Mouse (Mus musculus) embryonic facial prominence, embryonic 12.5 days (tissue): Measurements from ENCODE around the gene Zbtb16. TPM values are rescaled to one million over a fixed set of nuclear protein-coding genes. Genes with fewer than 3 reads are reported as not detected.

Experiments used
- ATAC-seq: fragments of 200-750 bp; cut with Nextera tagmentation; 2 replicates; pipeline ENCODE4 v1.8.0; 2017; ENCODE audit not compliant: insufficient number of reproducible peaks, insufficient read depth, low FRiP score, low TSS enrichment
- H3K27ac ChIP-seq: fragments of 300-500 bp; sonication (generic); 2 replicates; pipeline ENCODE4 v1.5.1; 2016; ENCODE audit warnings: mild to moderate bottlenecking
- H3K27me3 ChIP-seq: fragments of 300-500 bp; sonication (generic); 2 replicates; pipeline ENCODE4 v1.6.1; 2016; ENCODE audit warnings: mild to moderate bottlenecking, moderate library complexity
- H3K36me3 ChIP-seq: fragments of 300-500 bp; sonication (generic); 2 replicates; pipeline ENCODE4 v1.6.1; 2016; ENCODE audit warnings: mild to moderate bottlenecking
- H3K4me1 ChIP-seq: fragments of 300-500 bp; sonication (generic); 2 replicates; pipeline ENCODE4 v1.6.1; 2016
- H3K4me2 ChIP-seq: fragments of 300-500 bp; sonication (generic); replicated peaks from 2 replicates; pipeline ENCODE4 v1.6.1; 2016; ENCODE audit warnings: mild to moderate bottlenecking, moderate library complexity
- H3K4me3 ChIP-seq: fragments of 300-500 bp; sonication (generic); 2 replicates; pipeline ENCODE4 v1.5.1; 2016; ENCODE audit warnings: mild to moderate bottlenecking
- H3K9ac ChIP-seq: fragments of 300-500 bp; sonication (generic); 2 replicates; pipeline ENCODE4 v1.6.1; 2016; ENCODE audit warnings: mild to moderate bottlenecking, moderate library complexity
- H3K9me3 ChIP-seq: fragments of 300-500 bp; sonication (generic); 2 replicates; pipeline ENCODE4 v1.6.1; 2016; ENCODE audit warnings: mild to moderate bottlenecking, moderate library complexity
- WGBS: fragments of 180-500 bp; shearing (Covaris S2); methylation state at CpG from one replicate; pipeline ENCODE4 v1.1.7; 2016; 5-methylcytosine and 5-hydroxymethylcytosine counted together
- polyA plus RNA-seq: library from polyadenylated mRNA; unstranded; fragments of >200 nt; fragmentation: Nextera tagmentation; extraction: Ambion mirVana; gene quantifications from 2 replicates; pipeline ENCODE4 v1.2.1, GENCODE M21; 2016

Gene Zbtb16
- polyA plus RNA-seq, 1 experiment from 2014 or later: 4.1 TPM

DNA sequence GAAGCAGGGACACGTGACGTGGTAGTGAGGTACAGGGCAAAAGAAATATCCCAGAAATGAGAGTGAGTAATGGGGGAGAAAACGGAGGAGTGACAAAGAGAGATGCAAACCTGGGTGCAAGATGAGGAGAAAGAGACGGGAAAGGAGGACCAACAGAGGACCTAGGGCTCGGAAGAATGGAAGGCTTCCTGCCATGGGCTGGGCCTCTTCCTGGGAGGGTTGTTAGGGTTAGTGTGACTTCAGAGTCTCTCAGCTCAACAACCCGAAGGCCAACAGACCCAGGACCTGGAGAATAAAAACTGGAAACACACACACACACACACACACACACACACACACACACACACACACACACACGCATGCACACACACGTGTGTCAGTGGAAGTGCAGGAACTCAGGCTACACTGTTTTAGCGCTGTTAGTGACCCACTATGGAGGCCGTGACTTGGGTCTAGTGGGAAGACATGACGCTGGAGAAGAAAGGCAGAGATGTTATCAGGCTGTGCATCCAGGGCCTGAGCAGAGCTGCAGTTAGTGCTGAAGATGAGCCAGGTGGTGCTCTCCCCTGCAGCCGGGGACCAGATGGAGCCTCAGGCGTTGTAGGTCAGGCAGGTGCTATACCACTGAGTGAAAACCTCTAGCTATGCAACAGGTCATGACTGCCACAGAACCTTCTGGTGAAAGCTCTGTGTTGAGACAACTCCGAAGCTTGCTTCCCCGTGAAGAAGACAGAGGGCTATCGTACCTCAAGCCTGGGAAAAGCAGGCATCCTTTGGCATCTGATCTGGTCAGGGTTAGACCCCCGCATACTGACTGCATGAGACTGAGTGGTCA lies 186.0 kb downstream of the Zbtb16 start:
- Histone ChIP-seq H3K27me3 (peaks cover 25% of the 10 kb centered on the region), H3K4me3 (peak overlapping the region; percentile 27; the same call in 1 of the 2 replicates), H3K4me2 (peak overlapping the region; percentile 51), H3K9me3 (no peaks in the 10 kb centered on the region), H3K36me3 (no peaks in the 10 kb centered on the region), H3K27ac (no peak overlapping the region), H3K4me1 (peaks cover 27% of the 10 kb centered on the region), H3K9ac (no peak overlapping the region)
- no peak for ATAC-seq
- WGBS: 28% methylated on average over 17 of the region's 17 CpGs

DNA sequence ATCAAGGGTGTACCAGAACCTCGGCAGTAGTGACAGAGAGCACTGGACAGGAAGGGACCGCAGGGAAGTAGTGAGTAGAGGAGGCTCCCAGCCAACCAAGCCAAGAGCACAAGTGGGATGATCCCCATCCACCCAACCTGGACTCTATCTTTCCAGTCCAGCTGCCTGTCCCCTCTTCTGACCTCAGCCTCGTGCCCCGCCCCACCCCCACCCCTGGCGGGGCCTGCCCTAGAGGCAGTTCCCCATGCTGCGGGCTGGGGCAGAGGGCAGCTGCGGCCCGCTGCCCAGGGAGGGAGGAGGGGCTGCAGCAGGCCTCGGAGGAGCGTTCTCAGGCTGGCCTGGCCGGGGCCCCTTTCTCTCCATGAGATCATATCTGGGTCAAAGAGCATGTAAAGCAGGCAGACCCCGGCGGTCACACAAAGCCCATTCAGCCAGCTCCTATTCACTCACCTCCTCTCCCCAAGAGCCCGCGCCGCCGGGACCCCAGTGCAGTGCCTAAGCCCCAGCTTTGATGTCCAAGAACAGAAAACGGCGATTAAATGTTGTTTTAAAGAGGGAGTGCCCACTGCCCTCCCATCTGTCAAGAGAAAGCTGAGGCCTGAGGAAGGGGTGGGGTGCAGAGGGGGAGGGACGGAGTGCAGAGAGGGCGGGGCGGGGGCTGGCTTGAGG lies 186.8 kb downstream of the Zbtb16 start:
- H3K9me3 ChIP-seq: 0 out of 2 replicates have a peak, but pooled peaks cover 3% of the 10 kb centered on the region
- peaks cover 25% of the 10 kb centered on the region for H3K27me3 ChIP-seq
- H3K4me1 ChIP-seq: peaks cover 27% of the 10 kb centered on the region
- peak overlapping the region; percentile 27 for H3K4me3 ChIP-seq
- peak; percentile 65 for ATAC-seq
- no peaks in the 10 kb centered on the region for H3K36me3 ChIP-seq
- peak overlapping the region; percentile 51 for H3K4me2 ChIP-seq
- 3% methylated on average over 22 of the region's 22 CpGs for WGBS
- peak overlapping the region; percentile 15 for H3K9ac ChIP-seq
- H3K27ac ChIP-seq: no peak overlapping the region

DNA sequence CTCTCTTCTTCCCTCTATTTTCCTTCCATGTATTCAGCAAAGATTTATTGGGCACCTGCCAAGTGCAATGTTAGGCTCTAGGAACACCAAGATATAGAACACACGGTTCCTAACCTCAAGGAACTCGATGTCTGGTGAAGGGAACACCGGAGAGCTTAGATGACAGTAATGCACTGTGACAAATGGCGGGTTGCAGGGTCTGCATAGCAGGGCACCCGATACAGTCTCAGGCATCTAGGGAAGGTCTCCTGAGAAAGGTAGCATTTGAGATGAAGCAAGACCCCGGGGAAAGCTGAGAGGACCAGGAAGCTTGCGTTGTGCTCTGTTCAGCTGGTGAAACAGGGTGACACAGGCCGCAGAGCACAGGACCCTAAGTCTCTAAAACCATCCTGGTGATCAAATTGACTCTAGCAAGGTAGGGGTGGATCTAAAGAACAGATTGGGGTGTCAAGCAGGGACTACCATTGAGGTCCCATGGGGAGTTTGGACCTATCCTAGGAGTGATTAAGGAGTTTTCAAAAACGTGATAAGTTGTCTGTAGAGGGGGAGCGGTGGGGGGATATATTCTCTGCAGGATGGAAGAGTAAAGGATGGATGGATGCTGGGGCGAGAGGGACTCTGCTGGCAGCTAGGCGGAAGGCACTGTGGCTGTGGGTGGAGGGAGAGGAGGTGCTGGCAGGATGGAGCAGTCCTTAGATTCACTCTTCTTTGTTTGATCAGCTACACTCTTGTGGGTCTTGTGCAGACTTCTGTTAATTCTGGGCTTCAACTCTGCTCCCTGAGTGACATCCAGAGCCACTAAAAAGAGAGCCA lies 187.5 kb downstream of the Zbtb16 start:
- Histone ChIP-seq H3K27ac (no peak overlapping the region), H3K27me3 (peaks cover 25% of the 10 kb centered on the region)

DNA sequence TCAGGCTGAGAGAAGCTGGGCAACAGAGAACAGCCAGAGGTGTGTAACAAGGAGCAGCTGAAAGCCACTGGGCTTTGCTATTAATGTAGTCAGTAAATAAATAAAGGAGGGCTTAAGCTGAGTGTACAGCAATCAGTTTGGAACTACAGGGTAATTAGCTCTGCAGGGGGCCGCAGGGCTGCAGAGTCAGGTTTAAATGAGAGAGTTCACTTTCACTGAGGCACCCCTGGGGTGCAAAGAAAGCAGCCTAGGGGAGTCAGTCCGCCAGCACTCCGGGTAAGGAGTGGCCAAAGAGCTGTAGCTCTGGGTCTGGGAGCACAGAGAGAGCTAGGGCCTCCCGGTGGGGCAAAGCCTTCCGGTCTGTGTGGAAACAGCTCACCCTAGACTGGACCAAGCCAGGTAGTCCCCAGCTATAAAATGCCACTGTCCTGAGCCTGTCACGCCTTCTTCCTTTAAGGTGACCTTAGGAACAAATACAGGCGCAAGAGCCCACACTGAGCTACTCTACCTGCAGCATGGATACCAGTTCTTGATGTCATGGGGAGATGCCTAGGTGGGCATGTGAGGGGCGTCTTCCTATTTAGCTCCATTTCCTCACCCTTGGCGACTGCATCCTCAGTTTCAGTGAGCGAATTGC lies 188.3 kb downstream of the Zbtb16 start:
- no peak overlapping the region for H3K4me2 ChIP-seq
- peaks cover 21% of the 10 kb centered on the region for H3K27me3 ChIP-seq
- no peak overlapping the region for H3K4me3 ChIP-seq
- no peaks in the 10 kb centered on the region for H3K36me3 ChIP-seq
- 24% methylated on average over 10 of the region's 10 CpGs for WGBS
- H3K27ac ChIP-seq: no peak overlapping the region
- no peak for ATAC-seq
- 0 out of 2 replicates have a peak, but pooled peaks cover 7% of the 10 kb centered on the region for H3K9me3 ChIP-seq
- peaks cover 27% of the 10 kb centered on the region for H3K4me1 ChIP-seq
- H3K9ac ChIP-seq: no peak overlapping the region

More for the DNA sequence above, 187.5 kb downstream of the Zbtb16 start:
- WGBS: 34% methylated on average over 12 of the region's 12 CpGs
- Histone ChIP-seq H3K4me1 (peaks cover 27% of the 10 kb centered on the region), H3K36me3 (no peaks in the 10 kb centered on the region), H3K4me2 (peak overlapping the region; percentile 51), H3K9me3 (0 out of 2 replicates have a peak, but pooled peaks cover 7% of the 10 kb centered on the region), H3K9ac (no peak overlapping the region), H3K4me3 (peak overlapping the region; percentile 27; the same call in 1 of the 2 replicates)
- no peak for ATAC-seq

DNA sequence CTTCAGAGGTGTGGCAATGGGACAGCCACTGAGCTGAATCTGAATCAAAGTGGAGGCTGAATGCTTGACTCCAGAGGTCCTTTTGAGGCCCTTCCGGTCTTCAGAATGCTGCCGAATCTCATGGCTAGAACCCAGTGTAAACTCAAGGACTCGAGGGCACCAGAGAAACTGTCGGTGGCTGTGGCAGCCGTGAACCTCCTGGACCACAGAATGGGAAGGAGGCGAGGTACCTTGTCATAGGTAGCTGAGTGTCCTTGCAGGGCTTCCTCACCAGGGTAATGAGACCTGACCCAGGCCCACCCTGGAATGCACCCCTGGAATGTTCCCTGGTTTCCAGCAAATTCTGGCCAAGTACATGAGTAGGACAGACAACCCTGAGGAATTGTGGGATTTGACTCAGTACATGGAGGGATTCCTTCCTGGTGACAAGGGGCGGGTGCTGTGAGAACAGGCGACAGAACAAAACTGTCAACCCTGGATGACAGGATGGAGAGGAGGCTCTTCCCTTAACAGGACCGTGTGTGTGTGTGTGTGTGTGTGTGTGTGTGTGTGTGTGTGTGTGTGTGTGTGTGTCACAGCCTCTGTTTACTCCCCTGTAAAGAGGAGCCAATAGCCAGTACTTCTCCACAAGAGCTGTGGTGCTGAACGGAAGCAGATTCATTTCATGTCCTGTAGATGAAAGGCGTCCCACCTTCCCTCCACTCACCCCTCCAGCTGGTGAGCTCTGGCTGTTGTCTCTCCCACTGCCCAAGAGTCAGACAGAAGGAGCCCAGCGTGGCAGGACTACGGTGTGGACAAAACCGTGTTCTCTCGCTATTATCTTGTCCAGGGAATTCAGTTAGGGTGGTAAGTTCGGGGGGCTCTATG lies 189.0 kb downstream of the Zbtb16 start:
- Histone ChIP-seq H3K27ac (no peak overlapping the region), H3K4me1 (peaks cover 27% of the 10 kb centered on the region), H3K27me3 (peaks cover 19% of the 10 kb centered on the region), H3K4me3 (no peak overlapping the region), H3K9me3 (0 out of 2 replicates have a peak, but pooled peaks cover 7% of the 10 kb centered on the region), H3K9ac (no peak overlapping the region), H3K36me3 (no peaks in the 10 kb centered on the region), H3K4me2 (no peak overlapping the region)
- no peak for ATAC-seq
- WGBS: 46% methylated on average over 16 of the region's 16 CpGs

DNA sequence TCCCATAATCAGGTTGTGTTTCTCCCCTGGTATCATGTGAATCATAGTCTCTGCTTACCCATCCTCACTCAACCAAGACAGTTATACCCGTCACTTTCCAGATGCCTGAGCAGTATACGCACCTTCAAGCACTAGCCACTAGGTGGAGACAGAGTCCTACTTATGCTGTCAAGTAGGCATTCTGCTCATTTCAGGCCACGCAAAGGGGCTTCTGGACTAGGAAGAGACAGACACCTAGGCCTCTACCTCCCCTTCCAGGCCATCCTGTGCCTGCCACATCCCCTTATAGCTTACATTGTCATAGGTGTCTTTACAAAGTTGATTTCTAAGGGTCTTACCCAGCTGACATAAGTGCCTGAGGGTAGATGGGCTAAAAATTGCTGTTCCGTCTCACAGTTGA lies 189.8 kb downstream of the Zbtb16 start:
- H3K4me2 ChIP-seq: no peak overlapping the region
- H3K9ac ChIP-seq: no peak overlapping the region
- 22% methylated on average over 4 of the region's 4 CpGs for WGBS
- H3K9me3 ChIP-seq: 0 out of 2 replicates have a peak, but pooled peaks cover 7% of the 10 kb centered on the region
- H3K27me3 ChIP-seq: peaks cover 19% of the 10 kb centered on the region
- no peak overlapping the region for H3K4me3 ChIP-seq
- H3K27ac ChIP-seq: no peak overlapping the region
- ATAC-seq: no peak
- H3K4me1 ChIP-seq: peaks cover 27% of the 10 kb centered on the region
- H3K36me3 ChIP-seq: no peaks in the 10 kb centered on the region

DNA sequence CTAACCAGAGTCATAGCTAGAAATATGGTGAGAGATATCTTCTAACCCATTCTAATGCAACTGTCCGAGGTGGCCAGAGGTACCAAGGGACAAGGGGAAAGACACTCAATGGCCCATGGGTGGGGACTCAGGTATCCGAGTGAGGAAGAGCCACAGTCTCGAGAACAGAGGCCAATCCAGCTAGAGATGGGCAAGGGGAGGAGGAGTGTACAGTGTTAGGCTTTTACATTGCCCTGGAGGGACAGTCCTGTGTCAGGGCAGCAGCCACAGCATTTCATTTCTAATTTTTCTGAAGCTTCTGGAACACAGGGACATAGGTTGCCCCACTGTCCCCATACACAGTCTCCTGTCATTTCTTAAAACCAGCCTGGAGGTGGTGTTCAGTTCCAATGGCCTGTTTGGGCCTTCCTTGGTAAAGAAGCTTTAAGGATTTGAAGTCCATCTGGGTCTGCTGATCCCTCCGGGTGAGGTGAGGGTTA lies 190.3 kb downstream of the Zbtb16 start:
- Histone ChIP-seq H3K4me3 (no peak overlapping the region), H3K27me3 (peaks cover 19% of the 10 kb centered on the region), H3K36me3 (no peaks in the 10 kb centered on the region), H3K9me3 (0 out of 2 replicates have a peak, but pooled peaks cover 7% of the 10 kb centered on the region), H3K27ac (no peak overlapping the region), H3K9ac (no peak overlapping the region), H3K4me2 (no peak overlapping the region), H3K4me1 (peaks cover 27% of the 10 kb centered on the region)
- no peak for ATAC-seq
- 61% methylated on average over 4 of the region's 4 CpGs for WGBS

DNA sequence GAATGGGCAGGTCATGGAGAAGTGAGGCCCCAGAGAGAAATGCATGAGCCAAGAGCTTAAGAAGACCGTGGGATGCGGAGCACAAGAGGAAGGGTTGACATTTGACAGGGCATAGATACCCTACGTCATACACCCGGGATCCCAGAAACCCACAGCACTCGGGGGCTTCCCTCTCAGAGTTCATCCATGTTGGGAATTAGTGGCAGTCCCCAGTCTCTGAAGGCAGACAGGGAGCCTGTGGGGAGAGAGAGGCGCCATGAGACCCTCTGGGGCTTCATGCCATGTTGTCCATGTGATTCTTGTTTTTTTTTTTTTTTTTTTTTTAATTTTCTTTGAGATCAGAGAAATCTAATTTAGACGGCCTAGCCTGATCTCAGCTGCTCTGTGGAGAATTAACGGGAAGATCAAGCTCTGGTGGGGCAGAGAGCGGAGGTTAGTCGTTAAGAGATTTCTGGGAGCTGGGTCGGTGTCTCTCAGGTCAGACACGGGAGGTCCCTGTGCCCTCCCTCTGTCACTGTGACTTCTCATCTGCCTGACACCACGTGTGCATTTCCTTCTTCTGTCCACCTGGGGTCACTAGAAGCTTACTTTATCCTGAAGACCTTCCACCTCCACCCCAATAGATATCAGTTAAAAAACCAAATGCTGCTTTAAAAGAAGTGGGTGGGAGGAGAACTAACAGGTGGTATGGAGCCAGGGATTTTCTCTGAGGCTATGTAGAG lies 190.9 kb downstream of the Zbtb16 start:
- Histone ChIP-seq H3K27ac (no peak overlapping the region), H3K9me3 (0 out of 2 replicates have a peak, but pooled peaks cover 7% of the 10 kb centered on the region), H3K36me3 (no peaks in the 10 kb centered on the region), H3K4me1 (peaks cover 27% of the 10 kb centered on the region), H3K4me3 (no peak overlapping the region), H3K4me2 (no peak overlapping the region), H3K27me3 (peaks cover 19% of the 10 kb centered on the region), H3K9ac (no peak overlapping the region)
- no peak for ATAC-seq
- WGBS: 51% methylated on average over 13 of the region's 13 CpGs

DNA sequence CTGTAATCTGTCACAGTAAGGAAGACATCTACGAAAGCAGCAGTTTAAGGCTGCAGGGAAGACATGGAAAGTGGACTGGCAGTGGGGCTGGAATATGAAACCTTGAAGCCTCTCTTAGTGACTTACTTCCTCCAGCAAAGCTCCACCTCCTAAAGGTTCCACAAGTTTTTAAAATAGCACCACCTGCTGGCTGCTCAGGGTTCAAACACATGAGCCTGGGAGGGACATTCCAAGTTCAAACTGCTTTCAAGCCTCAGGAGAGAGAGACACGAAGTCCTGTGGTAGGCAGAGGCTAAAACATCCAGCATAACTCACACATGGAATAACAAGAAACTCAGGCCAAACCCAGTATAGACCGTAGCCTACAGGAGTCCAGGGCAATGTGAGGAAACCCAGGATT lies 191.6 kb downstream of the Zbtb16 start:
- 83% methylated on average over 3 of the region's 3 CpGs for WGBS
- Histone ChIP-seq H3K4me1 (peaks cover 22% of the 10 kb centered on the region), H3K27ac (no peak overlapping the region), H3K9ac (no peak overlapping the region), H3K4me2 (no peak overlapping the region), H3K27me3 (peaks cover 19% of the 10 kb centered on the region), H3K9me3 (0 out of 2 replicates have a peak, but pooled peaks cover 7% of the 10 kb centered on the region), H3K36me3 (no peaks in the 10 kb centered on the region), H3K4me3 (no peak overlapping the region)
- no peak for ATAC-seq

DNA sequence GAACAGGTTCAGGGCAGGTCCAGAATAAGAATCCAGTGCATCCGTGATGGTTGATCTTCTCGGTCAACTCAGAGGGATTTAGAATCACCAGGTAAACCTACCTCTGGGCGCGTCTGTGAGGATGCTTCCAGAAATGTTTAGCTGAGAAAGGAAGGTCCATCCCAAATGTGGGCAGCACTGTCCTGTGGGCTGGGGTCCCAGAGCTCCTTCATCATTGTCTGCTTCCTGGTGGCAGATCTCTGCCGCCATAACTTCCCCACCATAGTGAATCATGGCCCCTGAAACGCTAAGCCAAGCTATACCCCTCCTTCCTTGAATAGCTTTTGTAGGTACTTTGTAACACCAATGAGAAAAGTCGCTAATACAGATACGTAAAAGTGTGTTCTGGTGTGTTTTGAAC lies 194.4 kb downstream of the Zbtb16 start:
- H3K9me3 ChIP-seq: 0 out of 2 replicates have a peak, but pooled peaks cover 7% of the 10 kb centered on the region
- no peaks in the 10 kb centered on the region for H3K4me1 ChIP-seq
- H3K4me2 ChIP-seq: no peak overlapping the region
- H3K27me3 ChIP-seq: no peaks in the 10 kb centered on the region
- no peak overlapping the region for H3K9ac ChIP-seq
- ATAC-seq: no peak
- WGBS: 86% methylated on average over 8 of the region's 8 CpGs
- no peak overlapping the region for H3K4me3 ChIP-seq
- no peaks in the 10 kb centered on the region for H3K36me3 ChIP-seq
- no peak overlapping the region for H3K27ac ChIP-seq
